Mouse (Mus musculus) cerebellum, adult 2 months (tissue): Measurements from ENCODE around the gene Padi4.

Experiments
- CTCF ChIP-seq: fragments of 200-500 bp; IDR thresholded peaks from 2 replicates; pipeline ENCODE4 v1.5.1; 2011; ENCODE audit warnings: low read depth, mild to moderate bottlenecking, control low read depth, low read length, moderate library complexity, borderline replicate concordance; ENCODE audit not compliant: insufficient read depth
- POLR2A ChIP-seq: fragments of 200-500 bp; IDR thresholded peaks from 2 replicates; pipeline ENCODE4 v1.6.1; 2011; ENCODE audit warnings: low read length, control low read depth, borderline replicate concordance; ENCODE audit not compliant: insufficient read depth

DNA sequence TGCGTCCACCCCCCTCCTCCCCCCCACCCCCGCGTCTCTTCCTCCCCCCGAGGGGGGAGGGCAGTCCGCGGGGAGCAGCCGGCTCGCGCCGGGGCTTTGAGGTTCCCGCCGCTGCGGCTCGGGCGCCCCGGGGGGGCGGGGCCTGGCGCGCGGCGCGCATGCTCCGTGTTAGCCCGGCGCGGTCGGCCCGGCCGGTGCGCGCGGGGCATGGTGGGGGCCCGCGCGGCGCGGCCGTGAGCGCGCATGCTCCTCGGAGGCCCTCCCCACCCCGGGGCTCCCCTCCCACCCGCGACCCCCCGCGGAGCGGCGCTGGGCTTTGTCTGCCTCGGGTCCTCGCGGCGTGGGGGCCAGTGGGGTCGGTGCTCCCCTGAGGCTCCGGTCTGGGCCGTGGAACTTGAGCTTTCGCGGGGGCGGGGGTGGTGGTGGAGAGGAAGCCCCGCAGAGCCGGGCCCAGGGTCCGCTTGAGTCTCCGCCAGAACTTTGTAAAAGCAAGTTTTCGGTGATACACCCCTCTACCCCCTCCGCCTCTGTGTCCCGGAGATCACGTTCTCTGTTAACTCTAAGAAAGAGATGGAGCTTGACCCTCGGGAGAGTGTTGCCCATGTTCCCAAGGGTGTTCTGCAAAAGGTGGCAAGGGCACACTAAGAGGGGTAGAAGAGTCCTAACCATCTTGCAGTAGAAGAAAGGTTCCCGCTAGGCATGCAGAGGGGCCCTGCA lies 71.3 kb downstream of the Padi4 start:
- TF ChIP-seq CTCF (no peak), POLR2A (no peak)
